Mouse (Mus musculus) midbrain, embryonic 16.5 days (tissue): ENCODE measurements around the gene Sgsm2. TPM values are rescaled to one million over a fixed set of nuclear protein-coding genes. Genes with fewer than 3 reads are reported as not detected.
"Not testable (repeated sequence)": the region's sequence is repeated elsewhere in the genome, so short reads cannot be mapped to it uniquely, and the experiment has no call there.

Experiments used
- ATAC-seq: fragments of 200-750 bp; cut with Nextera tagmentation; 2 replicates; pipeline ENCODE4 v1.8.0; 2017; ENCODE audit warnings: moderate TSS enrichment
- H3K27ac ChIP-seq: fragments of 300-500 bp; sonication (generic); 2 replicates; pipeline ENCODE4 v1.5.1; 2014; ENCODE audit warnings: mild to moderate bottlenecking, low read length, mixed read lengths
- H3K27me3 ChIP-seq: fragments of 300-500 bp; sonication (generic); 2 replicates; pipeline ENCODE4 v1.6.1; 2014; ENCODE audit warnings: low read depth, low read length, mixed read lengths; ENCODE audit not compliant: control insufficient read depth, insufficient read depth
- H3K36me3 ChIP-seq: fragments of 300-500 bp; sonication (generic); 2 replicates; pipeline ENCODE4 v1.6.1; 2014; ENCODE audit warnings: mild to moderate bottlenecking, low read length, moderate library complexity, mixed read lengths; ENCODE audit not compliant: control insufficient read depth, insufficient read depth
- H3K4me1 ChIP-seq: fragments of 300-500 bp; sonication (generic); 2 replicates; pipeline ENCODE4 v1.6.1; 2014; ENCODE audit warnings: mild to moderate bottlenecking, low read length, mixed read lengths; ENCODE audit not compliant: control insufficient read depth, insufficient read depth
- H3K4me2 ChIP-seq: fragments of 300-500 bp; sonication (generic); 2 replicates; pipeline ENCODE4 v1.6.1; 2014; ENCODE audit warnings: mild to moderate bottlenecking, low read length, mixed read lengths
- H3K4me3 ChIP-seq: fragments of 300-500 bp; sonication (generic); 2 replicates; pipeline ENCODE4 v1.5.1; 2014; ENCODE audit warnings: low read depth, mild to moderate bottlenecking, low read length, moderate library complexity, mixed read lengths
- H3K9ac ChIP-seq: fragments of 300-500 bp; sonication (generic); 2 replicates; pipeline ENCODE4 v1.6.1; 2014; ENCODE audit warnings: low read depth, low read length, mixed read lengths
- H3K9me3 ChIP-seq: fragments of 300-500 bp; sonication (generic); replicated peaks from 2 replicates; pipeline ENCODE4 v1.6.1; 2014; ENCODE audit warnings: mild to moderate bottlenecking, low read length, mixed read lengths; ENCODE audit not compliant: control insufficient read depth, poor library complexity, severe bottlenecking
- WGBS: fragments of 180-500 bp; shearing (Covaris S2); extraction: QIAGEN DNeasy Blood & Tissue Kit; methylation state at CpG from one replicate; pipeline ENCODE4 v1.1.7; 2014; 5-methylcytosine and 5-hydroxymethylcytosine counted together
- microRNA-seq: library from miRNA; unstranded; fragments of <30 nt; microRNA quantifications from one replicate; pipeline ENCODE4, GENCODE M21; 2017
- polyA plus RNA-seq: library from polyadenylated mRNA; unstranded; fragments of >200 nt; fragmentation: Nextera tagmentation; extraction: Ambion mirVana; gene quantifications from 2 replicates; pipeline ENCODE4 v1.2.1, GENCODE M21; 2015

Gene Sgsm2
- polyA plus RNA-seq, 1 experiment from 2014 or later, result 31.8 TPM

DNA sequence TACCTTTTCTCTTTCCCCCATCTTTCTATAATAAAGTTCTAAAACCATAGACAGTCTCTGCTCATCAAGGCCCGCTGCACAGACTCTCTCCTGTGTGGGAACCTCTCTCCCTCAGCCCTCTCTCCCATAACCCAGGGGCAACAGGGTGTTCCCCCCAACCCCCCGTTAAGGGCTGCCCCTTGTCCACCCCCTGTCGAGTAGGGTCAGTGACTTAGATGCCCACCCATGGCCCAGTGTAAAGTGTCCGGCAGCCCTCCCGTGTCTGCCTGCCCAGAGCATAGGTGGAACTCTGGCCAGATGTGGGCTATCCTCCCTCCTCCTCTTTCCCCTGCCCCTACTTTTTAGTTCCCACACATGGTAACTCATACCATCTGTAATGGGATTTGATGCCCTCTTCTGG, 85.3 kb downstream of the Sgsm2 start:
- ATAC-seq, result no peak
- 76% methylated on average over 5 of the region's 5 CpGs for WGBS

DNA sequence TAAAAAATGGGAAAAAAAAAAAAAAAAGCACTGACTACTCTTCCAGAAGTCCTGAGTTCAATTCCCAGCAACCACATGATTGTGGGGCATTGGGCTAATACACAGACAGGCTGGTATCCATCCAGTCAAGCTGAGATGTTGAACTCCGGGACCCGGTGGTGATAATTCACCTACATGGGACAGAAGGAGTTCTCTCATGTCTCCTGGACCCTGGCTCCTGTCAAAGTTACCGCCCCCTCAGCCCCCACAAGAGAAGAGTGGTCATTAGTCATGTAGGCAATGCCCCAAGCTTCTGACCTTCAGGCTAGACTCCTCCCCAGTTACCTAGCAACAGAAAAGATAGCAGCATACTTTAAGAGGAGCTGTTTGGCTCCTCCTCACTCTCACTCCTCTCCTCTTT, 85.8 kb downstream of the Sgsm2 start:
- H3K9me3 ChIP-seq, H3K4me3 ChIP-seq, H3K27me3 ChIP-seq, H3K4me1 ChIP-seq, ATAC-seq, H3K27ac ChIP-seq, H3K9ac ChIP-seq, H3K4me2 ChIP-seq: not testable (repeated sequence)
- peaks cover 13% of the 10 kb centered on the region for H3K36me3 ChIP-seq
- 87% methylated on average over 3 of the region's 3 CpGs for WGBS

More for the DNA sequence above, 85.3 kb downstream of the Sgsm2 start:
- no peak overlapping the region for H3K4me3 ChIP-seq
- H3K9me3 ChIP-seq, result no peaks in the 10 kb centered on the region
- no peak overlapping the region for H3K27ac ChIP-seq
- H3K9ac ChIP-seq, result no peak overlapping the region
- H3K4me1 ChIP-seq, result no peaks in the 10 kb centered on the region
- H3K27me3 ChIP-seq, result no peaks in the 10 kb centered on the region
- H3K4me2 ChIP-seq, result no peak overlapping the region
- peaks cover 9% of the 10 kb centered on the region for H3K36me3 ChIP-seq

DNA sequence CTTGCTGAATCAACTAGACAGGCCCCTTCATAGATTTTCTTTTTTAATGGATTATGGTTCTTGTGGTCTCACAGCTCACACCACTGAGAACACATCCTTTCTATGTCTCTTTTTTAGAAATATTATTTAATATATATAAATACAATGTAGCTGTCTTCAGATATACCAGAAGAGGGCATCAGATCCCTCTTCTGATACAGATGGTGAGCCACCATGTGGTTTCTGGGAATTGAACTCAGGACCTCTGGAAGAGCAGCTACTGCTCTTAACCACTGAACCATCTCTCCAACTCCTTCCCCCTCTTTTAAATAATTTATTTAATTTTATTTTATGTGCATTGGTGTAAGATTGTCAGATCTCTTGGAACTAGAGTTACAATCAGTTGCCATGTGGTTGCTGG, 86.7 kb downstream of the Sgsm2 start:
- ATAC-seq, result no peak
- Histone ChIP-seq H3K9me3 (no peaks in the 10 kb centered on the region), H3K27me3 (no peaks in the 10 kb centered on the region), H3K4me1 (no peaks in the 10 kb centered on the region), H3K4me3 (no peak overlapping the region), H3K27ac (no peak overlapping the region), H3K36me3 (peaks cover 13% of the 10 kb centered on the region), H3K9ac (no peak overlapping the region), H3K4me2 (no peak overlapping the region)

DNA sequence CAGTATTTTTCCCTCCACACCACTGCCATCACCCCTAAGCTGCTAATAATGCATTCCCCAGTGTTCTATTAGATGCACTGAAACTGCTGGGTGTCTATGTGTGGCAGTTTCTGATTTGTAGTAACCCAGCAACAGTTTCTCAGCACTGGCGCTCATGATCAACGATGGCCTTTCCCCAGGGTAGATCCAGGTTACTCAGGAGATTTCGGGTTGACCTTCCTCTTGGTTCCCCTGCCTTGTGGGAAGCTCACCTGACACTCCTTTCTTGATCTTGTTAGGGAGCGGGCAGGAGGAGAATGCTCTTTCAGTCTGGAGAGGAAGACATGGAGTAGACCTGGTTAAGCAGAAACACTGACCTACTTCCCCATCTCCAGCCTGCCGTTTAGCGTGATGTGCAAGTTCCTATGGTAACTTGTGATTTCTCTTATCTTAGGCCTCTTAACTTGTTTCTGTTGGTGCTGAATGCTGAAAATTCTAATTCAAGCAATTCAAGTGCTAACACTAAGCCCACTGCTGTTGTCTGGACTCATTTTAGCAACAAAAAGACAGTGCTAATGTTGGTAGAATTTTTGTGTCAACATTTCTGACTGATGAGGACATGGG, 88.5 kb downstream of the Sgsm2 start:
- Histone ChIP-seq H3K9me3 (no peaks in the 10 kb centered on the region), H3K27me3 (no peaks in the 10 kb centered on the region), H3K36me3 (peaks cover 17% of the 10 kb centered on the region), H3K27ac (no peak overlapping the region), H3K9ac (no peak overlapping the region), H3K4me3 (no peak overlapping the region), H3K4me1 (no peaks in the 10 kb centered on the region), H3K4me2 (no peak overlapping the region)
- WGBS, result 96% methylated on average over 6 of the region's 6 CpGs
- no peak for ATAC-seq

DNA sequence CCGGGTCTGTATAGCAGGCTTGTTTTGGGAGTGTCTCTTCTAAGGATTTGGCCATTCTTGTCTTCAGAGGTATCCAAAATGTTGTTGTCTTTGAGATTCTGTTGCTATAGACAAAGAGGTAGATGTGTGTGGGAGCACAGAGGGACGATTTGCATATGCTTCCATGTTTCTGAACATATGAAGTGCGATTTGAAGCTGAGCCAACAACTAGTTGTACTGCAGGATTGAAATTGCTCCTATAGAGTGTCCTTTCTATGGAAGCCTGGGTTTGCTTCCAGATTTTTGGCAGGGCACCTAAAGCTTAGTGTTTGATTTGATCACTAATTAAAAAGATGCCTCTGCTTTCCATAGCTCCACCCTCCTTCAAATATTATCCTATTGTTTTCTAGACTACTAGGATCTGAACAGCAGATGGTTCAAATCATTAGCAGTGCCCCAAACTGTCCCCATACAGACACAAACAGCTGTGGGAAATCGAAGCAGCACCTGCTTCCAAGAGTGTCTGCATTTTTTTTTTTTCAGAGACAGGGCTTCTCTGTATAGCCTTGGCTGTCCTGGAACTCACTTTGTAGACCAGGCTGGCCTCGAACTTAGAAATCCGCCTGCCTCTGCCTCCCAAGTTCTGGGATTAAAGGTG, 89.5 kb downstream of the Sgsm2 start:
- no peak overlapping the region for H3K4me2 ChIP-seq
- H3K4me1 ChIP-seq, result no peaks in the 10 kb centered on the region
- no peak overlapping the region for H3K27ac ChIP-seq
- no peak overlapping the region for H3K9ac ChIP-seq
- 91% methylated on average over 6 of the region's 6 CpGs for WGBS
- no peaks in the 10 kb centered on the region for H3K9me3 ChIP-seq
- H3K27me3 ChIP-seq, result no peaks in the 10 kb centered on the region
- no peak overlapping the region for H3K4me3 ChIP-seq
- no peak for ATAC-seq
- H3K36me3 ChIP-seq, result peaks cover 19% of the 10 kb centered on the region

DNA sequence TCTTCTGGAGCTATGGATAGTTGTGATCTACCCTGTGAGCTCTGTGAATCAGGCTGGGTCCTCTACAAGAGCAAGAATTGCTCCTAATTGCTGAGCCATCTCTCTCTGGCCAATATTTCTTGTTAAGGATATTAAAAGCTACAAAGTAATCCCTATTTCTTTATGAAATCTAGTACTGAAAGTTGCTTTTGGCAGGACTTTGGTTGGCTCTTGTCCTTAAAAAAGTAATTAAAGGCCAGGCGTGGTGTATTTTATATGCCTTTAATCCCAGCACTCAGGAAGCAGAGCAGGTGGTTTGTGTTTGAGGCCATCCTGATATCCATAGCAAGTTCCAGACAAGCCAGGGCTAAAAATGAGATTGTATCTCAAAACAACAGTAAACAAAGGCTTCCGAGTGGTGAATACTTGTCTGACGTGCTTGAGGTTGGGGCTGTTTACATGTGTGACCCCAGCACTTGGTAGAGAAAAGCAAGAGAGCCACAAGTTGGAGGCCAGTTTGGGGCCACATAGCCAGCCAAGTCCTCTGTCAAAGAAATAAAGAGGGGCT, 92.7 kb downstream of the Sgsm2 start:
- no peak overlapping the region for H3K9ac ChIP-seq
- WGBS, result 94% methylated on average over 3 of the region's 3 CpGs
- ATAC-seq, result no peak

DNA sequence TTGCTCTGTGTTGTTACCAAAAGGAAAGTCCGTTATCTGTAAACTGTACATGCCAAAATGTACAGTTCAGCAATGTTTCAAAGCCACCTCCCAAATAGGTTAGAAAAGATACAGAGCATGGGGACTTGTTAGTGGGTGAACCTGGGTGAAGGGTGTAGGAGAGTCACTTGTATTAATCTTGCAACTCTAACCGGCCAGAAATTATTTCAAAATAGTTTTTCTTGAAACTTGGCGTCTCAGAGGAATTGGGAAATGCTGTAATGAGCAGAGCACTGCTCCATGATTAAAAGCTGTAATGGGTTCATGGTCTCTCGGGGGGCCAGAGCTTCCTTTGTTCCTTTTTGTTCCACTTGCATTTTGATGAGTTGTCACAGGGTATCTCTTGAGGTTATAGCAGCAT, 96.2 kb downstream of the Sgsm2 start:
- peaks cover 17% of the 10 kb centered on the region for H3K36me3 ChIP-seq

More for the DNA sequence above, 92.7 kb downstream of the Sgsm2 start:
- Histone ChIP-seq H3K27me3 (no peaks in the 10 kb centered on the region), H3K9me3 (no peaks in the 10 kb centered on the region), H3K4me3 (no peak overlapping the region), H3K27ac (no peak overlapping the region), H3K4me2 (no peak overlapping the region), H3K36me3 (peaks cover 19% of the 10 kb centered on the region), H3K4me1 (no peaks in the 10 kb centered on the region)

More for the DNA sequence above, 96.2 kb downstream of the Sgsm2 start:
- Histone ChIP-seq H3K27ac (no peak overlapping the region), H3K9ac (no peak overlapping the region), H3K4me1 (no peaks in the 10 kb centered on the region), H3K4me2 (no peak overlapping the region), H3K9me3 (no peaks in the 10 kb centered on the region), H3K27me3 (no peaks in the 10 kb centered on the region), H3K4me3 (no peak overlapping the region)
- no peak for ATAC-seq
- WGBS, result 75% methylated on average over 4 of the region's 4 CpGs

Small RNAs within 50 kb of the gene (microRNA-seq; reads per million reads assigned to microRNA genes)
- gene Mir6926, result 1.0 reads per million

Other genes starting within 250 kb of the Sgsm2 start
- 16.4 and 18.1 TPM in 2 replicates for gene Cluh, start 247.6 kb downstream of the Sgsm2 start, polyA plus RNA-seq
- gene Pafah1b1, start 172.4 kb downstream of the Sgsm2 start, polyA plus RNA-seq, result 45.8 and 57.5 TPM in 2 replicates
- gene Mettl16, start 126.2 kb downstream of the Sgsm2 start, polyA plus RNA-seq, result 53.2 and 60.0 TPM in 2 replicates
- 7.6 and 8.6 TPM in 2 replicates for gene Mnt, start 66.1 kb downstream of the Sgsm2 start, polyA plus RNA-seq
- gene Tsr1, start 1.0 kb upstream of the Sgsm2 start, polyA plus RNA-seq, result 27.6 and 30.2 TPM in 2 replicates
- gene Smg6, start 28.8 kb upstream of the Sgsm2 start, polyA plus RNA-seq, result 14.6 and 17.4 TPM in 2 replicates
- gene Srr, start 28.9 kb upstream of the Sgsm2 start, polyA plus RNA-seq, result 40.9 and 44.2 TPM in 2 replicates